ENCODE assay signal across 8 mouse cellular contexts in the genomic region with DNA sequence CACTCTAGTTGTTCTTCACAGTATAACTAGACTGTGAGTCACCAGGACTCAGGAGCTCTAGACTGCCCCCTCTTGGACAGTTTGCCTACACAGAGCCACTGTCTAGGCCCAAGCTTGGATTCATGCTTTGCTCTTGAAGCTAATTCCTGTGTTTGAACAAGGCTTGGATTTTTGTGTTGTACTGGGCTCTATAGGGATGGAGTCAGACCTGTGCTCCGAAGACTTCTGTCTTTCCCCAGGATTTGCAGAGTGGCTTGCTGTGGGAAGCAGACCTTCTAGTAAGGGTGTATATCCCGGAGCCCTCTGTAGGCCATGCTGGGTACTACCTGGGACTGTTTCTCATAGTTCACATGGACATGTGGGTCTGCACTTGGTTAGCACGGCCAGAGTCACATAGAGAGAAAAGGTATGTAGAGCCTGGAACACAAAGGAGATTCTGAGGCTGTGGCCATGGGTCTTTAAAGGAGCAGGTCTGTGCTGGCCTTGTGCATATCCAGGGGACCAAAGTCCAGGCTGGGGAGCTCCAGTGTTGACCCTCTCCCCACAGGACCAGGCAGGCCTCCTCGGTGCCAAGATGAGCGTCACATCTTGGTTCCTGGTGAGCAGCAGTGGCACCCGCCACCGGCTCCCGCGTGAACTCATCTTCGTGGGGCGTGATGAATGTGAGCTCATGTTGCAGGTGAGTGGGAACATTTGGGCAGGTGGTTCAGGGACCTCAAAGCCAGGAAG. TPM values are rescaled to one million over a fixed set of nuclear protein-coding genes. Genes with fewer than 3 reads are reported as not detected.
DNase-seq lines count a peak whose midpoint lies in the region; ATAC-seq and TF ChIP-seq lines count a peak whose summit lies in the region.

No protein-coding gene starts in this region.

- H3K4me3 ChIP-seq in ES-E14 (ENCODE audit: insufficient read depth in 1 of 2, low read depth in 1 of 2, low read length in 2 of 2, poor library complexity in 1 of 2, severe bottlenecking in 1 of 2), result no peak overlapping the region
- H3K4me3 ChIP-seq in forebrain, embryonic 14.5 days (ENCODE audit: low read depth, low read length), result no peak overlapping the region
- no peak overlapping the region for H3K4me3 ChIP-seq in kidney, adult 2 months (ENCODE audit: insufficient read depth, low read depth, low read length)
- H3K4me3 ChIP-seq in liver, embryonic 11.5 days (ENCODE audit: low read depth, low read length), result no peak overlapping the region
- no peak overlapping the region for H3K4me3 ChIP-seq in neural tube, embryonic 12.5 days

- H3K4me1 ChIP-seq in ES-E14 (ENCODE audit: control insufficient read depth in 2 of 2, insufficient read depth in 2 of 2, low read length in 2 of 2, poor library complexity in 1 of 2), result peaks cover 0 to 10% of the 10 kb centered on the region in 2 experiments; a peak in 1 of 4 replicates
- H3K4me1 ChIP-seq in forebrain, embryonic 14.5 days (ENCODE audit: control insufficient read depth, insufficient read depth, low read length), result peaks cover 8% of the 10 kb centered on the region; the same call in 1 of the 2 replicates
- H3K4me1 ChIP-seq in kidney, adult 2 months (ENCODE audit: control insufficient read depth, insufficient read depth, low read length), result peaks cover 14% of the 10 kb centered on the region; the same call in 1 of the 2 replicates
- H3K4me1 ChIP-seq in liver, embryonic 11.5 days (replicated peaks; ENCODE audit: control insufficient read depth, insufficient read depth, low read length), result peaks cover 4% of the 10 kb centered on the region; the same call in 1 of the 2 replicates
- H3K4me1 ChIP-seq in neural tube, embryonic 12.5 days, result peaks cover 30% of the 10 kb centered on the region

- WGBS in forebrain, embryonic 14.5 days, result 77% methylated on average over 11 of the region's 11 CpGs
- WGBS in kidney, adult 2 months, result 48% methylated on average over 11 of the region's 11 CpGs
- WGBS in liver, embryonic 11.5 days, result 69% methylated on average over 11 of the region's 11 CpGs
- WGBS in neural tube, embryonic 12.5 days, result 79% methylated on average over 11 of the region's 11 CpGs

- in situ Hi-C loops in ES-E14 (cut with MboI; ENCODE audit: low sequenced_read_pairs in 2 of 2, unreplicated experiment in 2 of 2), result no loop called here

- H3K4me2 ChIP-seq in forebrain, embryonic 14.5 days (ENCODE audit: low read length), result no peak overlapping the region
- no peak overlapping the region; the same call in 1 of the 2 replicates for H3K4me2 ChIP-seq in liver, embryonic 11.5 days
- no peak overlapping the region for H3K4me2 ChIP-seq in neural tube, embryonic 12.5 days (replicated peaks)

- 0 out of 2 replicates have a peak, but pooled peaks have one; percentile 4 for ATAC-seq in cerebellum, adult (ENCODE audit: insufficient number of reproducible peaks, low FRiP score, low TSS enrichment)
- peak; percentile 27; the same call in 1 of the 2 replicates for ATAC-seq in forebrain, embryonic 14.5 days
- ATAC-seq in liver, embryonic 11.5 days (replicated peaks; ENCODE audit: low FRiP score), result 0 out of 2 replicates have a peak, but pooled peaks have one; percentile 35
- ATAC-seq in neural tube, embryonic 12.5 days (ENCODE audit: low FRiP score, low read depth), result 0 out of 2 replicates have a peak, but pooled peaks have one; percentile 18

- DNase-seq in 3134 (ENCODE audit: extremely low read depth, insufficient read length, low spot score), result peak; percentile 60
- DNase-seq in ES-E14 (ENCODE audit: low read depth, low spot score), result peak; percentile 80
- DNase-seq in forebrain, embryonic 14.5 days (ENCODE audit: low spot score), result peak; percentile 76
- DNase-seq in kidney, adult 2 months, result peak; percentile 84
- DNase-seq in liver, embryonic 11.5 days (ENCODE audit: low spot score), result peak; percentile 58
- DNase-seq in thymus, postnatal 10 days (ENCODE audit: low spot score in 2 of 2), result peak; percentile 45 to 69

- no peaks in the 10 kb centered on the region for H3K9me3 ChIP-seq in ES-E14 (ENCODE audit: control insufficient read depth, insufficient read depth, low read depth, low read length)
- no peaks in the 10 kb centered on the region for H3K9me3 ChIP-seq in forebrain, embryonic 14.5 days (replicated peaks; ENCODE audit: control insufficient read depth, low read length)
- no peaks in the 10 kb centered on the region for H3K9me3 ChIP-seq in liver, embryonic 11.5 days (ENCODE audit: control insufficient read depth, low read length)
- no peaks in the 10 kb centered on the region for H3K9me3 ChIP-seq in neural tube, embryonic 12.5 days

- TF ChIP-seq CTCF in kidney, adult 2 months (conservative IDR thresholded peaks at IDR 0.05; ENCODE audit: insufficient read depth, insufficient read length, low read depth, low read length), result peak; percentile 49

- H3K9ac ChIP-seq in ES-E14 (ENCODE audit: insufficient read depth, low read depth, low read length, poor library complexity, severe bottlenecking), result no peak overlapping the region
- H3K9ac ChIP-seq in forebrain, embryonic 14.5 days (ENCODE audit: low read length), result no peak overlapping the region
- no peak overlapping the region for H3K9ac ChIP-seq in liver, embryonic 11.5 days (ENCODE audit: low read depth, low read length)
- H3K9ac ChIP-seq in neural tube, embryonic 12.5 days, result no peak overlapping the region

- H3K36me3 ChIP-seq in ES-E14 (ENCODE audit: control insufficient read depth, insufficient read depth, low read length, poor library complexity, severe bottlenecking), result peaks cover 16% of the 10 kb centered on the region; the same call in 1 of the 2 replicates
- H3K36me3 ChIP-seq in forebrain, embryonic 14.5 days (ENCODE audit: control insufficient read depth, insufficient read depth, low read length), result peaks cover 13% of the 10 kb centered on the region; the same call in 1 of the 2 replicates
- H3K36me3 ChIP-seq in kidney, adult 2 months (ENCODE audit: control insufficient read depth, insufficient read depth, low read length), result no peaks in the 10 kb centered on the region
- H3K36me3 ChIP-seq in liver, embryonic 11.5 days (ENCODE audit: control insufficient read depth, insufficient read depth, low read length), result no peaks in the 10 kb centered on the region
- H3K36me3 ChIP-seq in neural tube, embryonic 12.5 days, result no peaks in the 10 kb centered on the region

- no peaks in the 10 kb centered on the region for H3K27me3 ChIP-seq in forebrain, embryonic 14.5 days (replicated peaks; ENCODE audit: control insufficient read depth, insufficient read depth, low read length)
- H3K27me3 ChIP-seq in kidney, adult 2 months (replicated peaks; ENCODE audit: control insufficient read depth, insufficient read depth, low read length), result no peaks in the 10 kb centered on the region
- H3K27me3 ChIP-seq in liver, embryonic 11.5 days (replicated peaks; ENCODE audit: control insufficient read depth, insufficient read depth, low read length), result peaks cover 41% of the 10 kb centered on the region
- H3K27me3 ChIP-seq in neural tube, embryonic 12.5 days (replicated peaks), result peaks cover 32% of the 10 kb centered on the region

- TF ChIP-seq POLR2A in kidney, adult 2 months (IDR thresholded peaks at IDR 0.05; ENCODE audit: low read depth, low read length), result no peak

- H3K27ac ChIP-seq in ES-E14 (ENCODE audit: insufficient read depth, low read depth, low read length, poor library complexity, severe bottlenecking), result no peak overlapping the region
- no peak overlapping the region for H3K27ac ChIP-seq in forebrain, embryonic 14.5 days (ENCODE audit: low read depth, low read length)
- H3K27ac ChIP-seq in kidney, adult 2 months (ENCODE audit: insufficient read depth, low read depth, low read length), result no peak overlapping the region
- H3K27ac ChIP-seq in liver, embryonic 11.5 days (ENCODE audit: low read depth, low read length), result no peak overlapping the region
- H3K27ac ChIP-seq in neural tube, embryonic 12.5 days, result no peak overlapping the region

TF ChIP-seq in ES-E14, 5 proteins besides CTCF, POLR2A, EP300 and RAD21:
- TF ChIP-seq ZNF384 (IDR thresholded peaks at IDR 0.05; ENCODE audit: low read depth, low read length), result no peak
- TF ChIP-seq MAFK (IDR thresholded peaks at IDR 0.05; ENCODE audit: insufficient read depth, low read depth, low read length), result no peak
- no peak for TF ChIP-seq HCFC1 (IDR thresholded peaks at IDR 0.05; ENCODE audit: borderline replicate concordance, insufficient read depth, low read length)
- TF ChIP-seq ZC3H11A (IDR thresholded peaks at IDR 0.05; ENCODE audit: borderline replicate concordance, low read depth, low read length), result no peak
- TF ChIP-seq CHD2 (IDR thresholded peaks at IDR 0.05; ENCODE audit: low read depth, low read length), result no peak

RNA-seq across cellular contexts. Expression of gene Cep170b, which starts 4.0 kb away (rescaled TPM):
- total RNA-seq in ES-E14 (2012; rRNA removed), result 46.1 and 47.7 TPM in 2 replicates
- 10.3 and 15.7 TPM in 2 replicates for polyA plus RNA-seq in forebrain, embryonic 14.5 days (2014; fragmentation: Nextera tagmentation; extraction: Ambion mirVana)
- 63.4 and 75.3 TPM in 2 replicates for polyA plus RNA-seq in kidney, adult 2 months (2012; rRNA removed)
- 7.9 and 8.0 TPM in 2 replicates for polyA plus RNA-seq in liver, embryonic 11.5 days (2014; fragmentation: Nextera tagmentation; extraction: Ambion mirVana)
- 22.2 and 23.2 TPM in 2 replicates for polyA plus RNA-seq in neural tube, embryonic 12.5 days (2016; fragmentation: Nextera tagmentation; extraction: Ambion mirVana)

RNA-seq across cellular contexts. Expression of gene Pld4, which starts 36.2 kb away (rescaled TPM):
- 2.4 and 4.7 TPM in 2 replicates for total RNA-seq in ES-E14 (2012; rRNA removed)
- polyA plus RNA-seq in forebrain, embryonic 14.5 days (2014; fragmentation: Nextera tagmentation; extraction: Ambion mirVana), result 5.9 and 7.0 TPM in 2 replicates
- 19.6 and 23.7 TPM in 2 replicates for polyA plus RNA-seq in kidney, adult 2 months (2012; rRNA removed)
- 6.3 and 7.4 TPM in 2 replicates for polyA plus RNA-seq in liver, embryonic 11.5 days (2014; fragmentation: Nextera tagmentation; extraction: Ambion mirVana)
- 5.1 and 5.8 TPM in 2 replicates for polyA plus RNA-seq in neural tube, embryonic 12.5 days (2016; fragmentation: Nextera tagmentation; extraction: Ambion mirVana)

RNA-seq across cellular contexts. Expression of gene Zbtb42, which starts 45.6 kb away (rescaled TPM):
- 1.3 and 1.8 TPM in 2 replicates for total RNA-seq in ES-E14 (2012; rRNA removed)
- polyA plus RNA-seq in forebrain, embryonic 14.5 days (2014; fragmentation: Nextera tagmentation; extraction: Ambion mirVana), result 1.0 and 1.8 TPM in 2 replicates
- 10.7 and 12.1 TPM in 2 replicates for polyA plus RNA-seq in kidney, adult 2 months (2012; rRNA removed)
- 0.96 and 1.7 TPM in 2 replicates for polyA plus RNA-seq in liver, embryonic 11.5 days (2014; fragmentation: Nextera tagmentation; extraction: Ambion mirVana)
- 4.0 and 5.4 TPM in 2 replicates for polyA plus RNA-seq in neural tube, embryonic 12.5 days (2016; fragmentation: Nextera tagmentation; extraction: Ambion mirVana)

RNA-seq across cellular contexts. Expression of gene Akt1, which starts 49.6 kb away (rescaled TPM):
- total RNA-seq in ES-E14 (2012; rRNA removed), result 44.1 and 58.9 TPM in 2 replicates
- 61.7 and 65.4 TPM in 2 replicates for polyA plus RNA-seq in forebrain, embryonic 14.5 days (2014; fragmentation: Nextera tagmentation; extraction: Ambion mirVana)
- polyA plus RNA-seq in kidney, adult 2 months (2012; rRNA removed), result 85.3 and 90.6 TPM in 2 replicates
- polyA plus RNA-seq in liver, embryonic 11.5 days (2014; fragmentation: Nextera tagmentation; extraction: Ambion mirVana), result 54.9 and 62.9 TPM in 2 replicates
- 184 and 201 TPM in 2 replicates for polyA plus RNA-seq in neural tube, embryonic 12.5 days (2016; fragmentation: Nextera tagmentation; extraction: Ambion mirVana)
